Mouse (Mus musculus) MN1 (cell line): ENCODE results near the gene Tcap.

Source experiments
- DNase-seq: peaks from one replicate; pipeline ENCODE4 v3.0.0-alpha.2; 2016; ENCODE audit warnings: low spot score

Tcap gene

DNA sequence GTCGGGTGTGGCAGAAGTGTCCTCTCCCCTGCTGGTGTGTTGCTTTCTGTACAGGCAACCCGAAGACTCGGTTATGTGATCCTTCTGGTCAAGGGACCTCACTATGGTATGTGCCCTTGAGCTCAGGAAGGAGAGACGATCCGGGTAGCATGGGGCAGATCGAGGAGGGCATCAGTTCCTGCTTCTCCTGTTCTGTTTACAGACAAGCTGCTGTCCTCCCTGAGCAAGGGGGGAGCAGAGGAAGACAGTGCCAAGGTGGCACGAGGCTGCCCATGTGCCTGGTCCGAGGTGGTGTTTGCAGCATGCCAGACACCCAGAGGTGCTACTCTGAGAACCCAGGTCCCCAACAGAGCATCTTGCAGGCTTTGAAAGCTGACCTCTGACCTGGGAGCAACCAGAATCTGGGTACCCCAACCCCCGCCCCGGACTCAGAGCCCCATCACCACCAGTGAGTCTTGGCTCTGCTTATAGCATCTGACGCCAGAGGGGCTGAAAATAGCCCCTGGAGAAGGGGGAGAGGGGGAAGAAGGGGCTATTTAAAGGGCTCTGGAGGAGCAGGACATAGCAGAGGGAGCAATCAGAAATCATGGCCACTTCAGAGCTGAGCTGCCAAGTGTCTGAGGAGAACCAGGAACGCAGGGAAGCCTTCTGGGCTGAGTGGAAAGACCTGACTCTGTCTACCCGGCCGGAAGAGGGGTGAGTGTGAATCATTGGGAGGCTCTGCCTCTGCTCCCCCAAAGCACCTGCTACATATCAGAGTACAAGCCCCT, at the start of gene Tcap:
Tcap (plus strand) TSS at position 551 of the 770 bp plus-strand sequence.
- DNase-seq = no peak

- DNase-seq = no peak
These were observed 49.5 kb upstream of the Tcap start for GRCm38 (mm10) chr11:98333981-98334741.

DNA sequence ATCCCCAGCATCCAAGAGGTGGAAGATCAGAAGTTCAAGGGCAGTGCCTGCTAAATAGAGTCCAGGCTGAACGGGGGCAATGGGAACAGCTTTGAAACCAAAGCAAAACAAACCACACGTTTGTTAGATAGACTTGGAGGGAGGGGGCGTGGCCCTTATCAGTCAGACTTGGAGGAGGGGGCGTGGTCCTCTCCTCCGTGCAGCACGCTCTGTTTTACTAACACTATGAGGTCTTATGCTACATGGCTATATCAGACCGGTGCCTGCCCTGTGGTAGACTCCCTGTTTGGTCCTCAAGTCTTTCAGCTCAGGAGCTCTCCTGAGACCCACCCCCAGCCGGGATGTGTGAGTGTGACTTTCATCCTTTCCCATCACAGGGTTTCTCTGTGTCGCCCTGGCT, 48.4 kb upstream of the Tcap start:
- DNase-seq = no peak

DNA sequence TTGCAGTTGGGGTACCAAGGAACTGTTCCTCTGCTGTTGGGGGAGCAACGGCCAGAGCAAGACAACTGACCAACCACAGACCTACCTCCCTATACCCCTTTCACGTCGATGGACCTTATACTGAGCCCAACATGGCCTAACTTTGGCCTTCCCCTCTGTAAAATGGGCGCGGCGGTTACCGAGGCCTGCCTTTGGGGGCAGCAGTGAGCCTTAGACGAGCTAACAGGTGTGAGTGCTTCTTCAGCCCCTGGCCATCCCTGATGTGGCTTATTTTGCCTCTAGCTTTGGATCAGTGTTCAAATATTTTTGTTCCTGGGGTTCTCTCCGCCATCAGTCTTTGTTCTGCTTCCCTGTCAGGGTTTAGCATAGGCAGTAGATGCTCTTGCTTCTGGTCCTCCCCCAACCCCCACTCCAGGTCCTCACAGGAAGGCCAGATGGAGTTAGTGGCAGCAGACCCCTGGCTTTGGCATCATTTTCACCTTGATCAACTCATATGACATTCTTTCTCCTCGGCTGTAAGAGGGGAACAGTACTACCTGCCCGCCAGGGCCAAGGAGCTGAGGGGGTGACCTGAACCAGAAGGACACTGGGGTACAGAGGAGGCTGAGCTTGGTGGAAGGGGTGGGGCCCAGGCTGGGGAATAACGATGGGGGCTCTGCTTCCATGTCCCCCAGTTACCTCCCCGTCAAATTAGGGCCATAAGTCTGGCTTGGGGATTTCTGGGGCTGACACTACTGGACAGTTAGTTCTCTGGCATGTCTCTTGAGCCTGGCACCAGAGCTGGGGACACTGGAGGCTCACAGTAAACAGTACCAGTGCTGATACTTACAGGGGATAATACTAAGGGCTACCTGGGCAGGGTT, 47.1 kb upstream of the Tcap start:
- DNase-seq = no peak

- DNase-seq = peak; percentile 49
These were observed 45.1 kb upstream of the Tcap start for GRCm38 (mm10) chr11:98338507-98338961.

GRCm38 (mm10) chr11:98339071-98339501, 44.5 kb upstream of the Tcap start:
- DNase-seq = peak; percentile 30

- DNase-seq = no peak
These were observed 43.8 kb upstream of the Tcap start for GRCm38 (mm10) chr11:98339679-98340287.

DNA sequence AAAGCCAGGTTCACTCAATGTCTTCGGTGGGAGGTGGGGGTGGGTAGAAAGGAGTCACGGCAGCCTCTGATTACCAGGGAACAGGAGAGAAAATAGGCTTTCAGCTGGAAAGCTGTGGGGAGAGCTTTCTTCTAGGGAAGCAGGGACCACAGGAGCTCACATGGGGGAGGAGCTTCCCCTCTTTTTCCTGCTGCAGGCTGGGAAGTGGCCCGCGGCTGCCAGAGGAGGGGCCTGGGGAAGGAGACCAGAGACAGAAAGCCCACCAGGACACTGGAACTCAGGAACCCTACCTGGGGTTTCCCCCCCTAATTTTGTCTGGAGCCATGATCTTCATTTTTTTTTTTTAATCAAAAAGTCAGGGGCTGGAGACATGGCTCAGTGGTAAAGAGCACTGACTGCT, 43.0 kb upstream of the Tcap start:
- no peak for DNase-seq

- DNase-seq = no peak
These were observed 42.4 kb upstream of the Tcap start for GRCm38 (mm10) chr11:98341174-98341573.

- peak; percentile 90 for DNase-seq
These were observed 41.3 kb upstream of the Tcap start for GRCm38 (mm10) chr11:98342000-98342945.

DNA sequence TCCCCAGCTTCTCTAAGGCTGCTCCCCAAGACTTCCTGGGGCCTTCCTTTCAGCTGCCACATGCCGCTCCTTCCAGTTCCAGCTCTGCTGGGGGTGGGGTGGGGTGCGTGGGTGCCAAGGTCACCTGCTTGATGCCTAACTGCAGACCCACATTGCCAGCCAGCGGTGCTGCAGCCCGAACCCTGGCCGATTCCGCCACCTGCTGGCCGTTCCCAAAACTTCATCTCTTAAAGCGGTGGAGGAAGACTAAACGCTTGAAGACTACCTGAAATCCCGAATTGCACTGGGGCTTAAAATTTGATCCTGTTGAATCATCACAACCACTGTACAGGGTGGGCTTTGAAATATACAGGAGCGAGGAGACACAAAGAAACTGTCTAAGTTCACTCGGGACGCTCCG, 38.4 kb upstream of the Tcap start:
- DNase-seq = peak; percentile 73

- DNase-seq = no peak
These were observed 37.4 kb upstream of the Tcap start for GRCm38 (mm10) chr11:98346168-98346567.

DNA sequence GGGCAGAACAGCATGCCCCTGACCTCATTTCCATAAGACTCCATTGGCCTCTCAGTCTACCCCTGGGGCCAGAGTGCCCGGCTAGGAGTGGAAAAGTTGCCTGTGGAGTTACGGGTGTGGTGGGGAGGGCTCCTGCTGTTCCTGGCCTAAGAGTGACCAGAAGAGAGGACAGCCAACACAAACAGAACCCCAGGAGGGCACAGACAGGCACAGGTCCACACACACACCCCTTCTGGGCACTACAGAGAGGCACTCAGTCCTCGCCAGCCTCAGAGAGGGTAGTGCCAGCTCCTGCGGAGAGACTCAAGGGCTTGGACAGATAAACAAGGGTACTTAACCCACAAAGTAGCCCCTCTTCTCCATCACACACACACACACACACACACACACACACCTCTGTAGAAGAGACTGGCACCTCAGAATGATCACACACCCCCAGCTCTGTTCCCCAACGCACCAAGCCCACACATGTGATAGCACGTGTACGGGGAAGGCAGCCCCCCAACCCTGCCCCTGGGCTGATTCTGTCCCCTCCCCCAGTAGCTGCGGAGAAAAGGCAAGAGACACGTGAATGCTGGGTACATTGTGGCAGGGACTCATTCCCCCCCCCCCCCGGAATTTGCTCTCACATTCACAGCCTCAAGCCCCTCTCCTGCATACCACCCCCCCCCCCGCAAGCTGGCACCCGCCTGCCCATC, 36.1 kb upstream of the Tcap start:
- no peak for DNase-seq

DNA sequence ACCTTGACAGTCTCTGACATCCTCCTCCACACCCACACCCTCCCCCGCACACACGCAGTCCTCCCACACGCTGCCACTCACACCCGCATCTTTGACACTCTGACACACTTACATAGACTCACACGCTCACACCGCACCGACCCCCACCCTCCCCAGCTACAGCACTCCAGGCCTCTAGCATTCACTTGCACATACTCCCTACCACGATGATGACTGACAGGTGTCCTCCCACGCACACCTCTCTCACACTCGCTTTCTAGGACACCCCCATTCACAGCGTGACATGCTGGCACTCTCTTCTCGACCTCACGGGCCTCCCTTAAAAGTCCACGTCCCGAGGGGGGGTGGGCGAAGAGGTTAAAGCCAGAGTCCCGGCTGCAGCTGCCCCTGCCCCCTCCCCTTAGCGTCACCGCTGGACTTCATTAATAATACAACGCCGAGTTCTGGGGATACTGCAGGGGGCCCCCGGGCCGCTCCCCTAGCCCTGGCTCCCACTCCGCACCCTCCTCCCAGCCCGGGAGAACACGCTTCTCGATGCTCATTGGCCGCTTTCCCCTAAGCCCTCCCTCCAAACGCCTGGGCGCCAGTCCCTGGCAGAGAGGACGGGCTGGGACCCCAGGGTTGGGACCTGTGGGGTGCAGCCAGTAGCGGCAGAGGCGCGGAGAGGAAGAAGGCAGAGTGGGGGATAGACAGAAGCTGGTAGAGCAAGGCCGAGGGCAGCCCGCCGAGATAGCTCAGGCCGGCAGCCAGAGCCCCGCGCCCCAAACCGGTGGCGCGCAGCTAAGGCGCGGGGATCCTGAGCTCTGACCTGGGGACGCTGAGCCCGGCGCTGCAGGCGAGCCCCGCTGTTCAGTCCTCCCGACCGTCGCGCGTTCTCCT, 35.3 kb upstream of the Tcap start, which contains the start of gene Ppp1r1b:
Ppp1r1b (plus strand) TSS at position 322 of the 879 bp plus-strand sequence.
- DNase-seq = no peak

DNA sequence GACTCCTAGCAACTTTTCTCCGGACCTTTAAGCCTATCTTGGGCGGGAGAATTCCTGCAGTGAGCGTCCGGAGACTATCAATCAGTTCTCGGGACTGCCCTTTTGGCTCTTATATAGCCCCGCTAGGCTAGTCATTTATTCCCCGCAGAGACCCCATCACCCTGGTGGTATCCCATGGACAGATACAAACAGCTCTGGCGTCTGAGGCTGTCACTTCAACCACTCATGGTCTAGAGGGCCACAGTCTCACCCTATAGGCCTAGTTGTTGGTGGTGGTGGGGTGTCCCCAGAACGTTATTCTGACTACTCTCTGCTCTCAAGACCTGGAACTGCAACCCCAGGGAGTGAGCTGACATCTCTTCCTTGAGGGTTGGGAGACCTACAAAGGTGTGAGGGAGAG, 34.3 kb upstream of the Tcap start:
- no peak for DNase-seq

GRCm38 (mm10) chr11:98352272-98352990, 31.2 kb upstream of the Tcap start:
- DNase-seq = no peak

- no peak for DNase-seq
These were observed 29.9 kb upstream of the Tcap start for GRCm38 (mm10) chr11:98353651-98354211.

GRCm38 (mm10) chr11:98354445-98354844, 29.2 kb upstream of the Tcap start:
- no peak for DNase-seq
